Mouse (Mus musculus) midbrain, postnatal 0 days (tissue): ENCODE data around the gene Tmem115. TPM values are rescaled to one million over a fixed set of nuclear protein-coding genes. Genes with fewer than 3 reads are reported as not detected.

ENCODE experiments used
- ATAC-seq: fragments of 200-750 bp; cut with Nextera tagmentation; 2 replicates; pipeline ENCODE4 v1.8.0; 2017; ENCODE audit warnings: moderate number of reproducible peaks, mild to moderate bottlenecking, moderate TSS enrichment, moderate library complexity; ENCODE audit not compliant: low FRiP score
- DNase-seq: peaks from one replicate; pipeline ENCODE4 v3.0.0-alpha.2; 2015; ENCODE audit warnings: low spot score
- H3K27ac ChIP-seq: fragments of 300-500 bp; sonication (generic); 2 replicates; pipeline ENCODE4 v1.5.1; 2014; ENCODE audit warnings: low read depth, mild to moderate bottlenecking, low read length, mixed read lengths
- H3K27me3 ChIP-seq: fragments of 300-500 bp; sonication (generic); 2 replicates; pipeline ENCODE4 v1.6.1; 2014; ENCODE audit warnings: low read length, control low read depth, mixed read lengths; ENCODE audit not compliant: insufficient read depth
- H3K36me3 ChIP-seq: fragments of 300-500 bp; sonication (generic); 2 replicates; pipeline ENCODE4 v1.6.1; 2014; ENCODE audit warnings: low read length, control low read depth, mixed read lengths; ENCODE audit not compliant: insufficient read depth
- H3K4me1 ChIP-seq: fragments of 300-500 bp; sonication (generic); 2 replicates; pipeline ENCODE4 v1.6.1; 2014; ENCODE audit warnings: mild to moderate bottlenecking, control low read depth, antibody characterized with exemption, low read length, mixed read lengths; ENCODE audit not compliant: insufficient read depth
- H3K4me2 ChIP-seq: fragments of 300-500 bp; sonication (generic); 2 replicates; pipeline ENCODE4 v1.6.1; 2014; ENCODE audit warnings: low read depth, mild to moderate bottlenecking, low read length, mixed read lengths; ENCODE audit not compliant: poor library complexity, severe bottlenecking
- H3K4me3 ChIP-seq: fragments of 300-500 bp; sonication (generic); 2 replicates; pipeline ENCODE4 v1.5.1; 2014; ENCODE audit warnings: low read depth, mild to moderate bottlenecking, low read length, moderate library complexity
- H3K9ac ChIP-seq: fragments of 300-500 bp; sonication (generic); replicated peaks from 2 replicates; pipeline ENCODE4 v1.6.1; 2014; ENCODE audit warnings: mild to moderate bottlenecking, low read length, moderate library complexity, mixed read lengths; ENCODE audit not compliant: poor library complexity, severe bottlenecking
- H3K9me3 ChIP-seq: fragments of 300-500 bp; sonication (generic); 2 replicates; pipeline ENCODE4 v1.6.1; 2016; ENCODE audit warnings: low read length, control low read depth
- CTCF ChIP-seq: IDR thresholded peaks from 2 replicates; pipeline ENCODE4 v1.5.1; 2016; ENCODE audit warnings: antibody characterized with exemption, mild to moderate bottlenecking
- WGBS: fragments of 180-500 bp; shearing (Covaris S2); extraction: QIAGEN DNeasy Blood & Tissue Kit; methylation state at CpG from one replicate; pipeline ENCODE4 v1.1.7; 2014; 5-methylcytosine and 5-hydroxymethylcytosine counted together
- polyA plus RNA-seq: library from polyadenylated mRNA; unstranded; fragments of >200 nt; fragmentation: Nextera tagmentation; extraction: Ambion mirVana; gene quantifications from 2 replicates; pipeline ENCODE4 v1.2.1, GENCODE M21; 2015
- total RNA-seq: library from RNA; depleted of rRNA; stranded (reverse); fragments of >200 nt; gene quantifications from 2 replicates; pipeline ENCODE4 v1.2.3, GENCODE M21; 2014

Gene Tmem115
- total and polyA plus RNA-seq, 2 experiments from 2014 or later, result 51.9 to 57.8 TPM

- TF ChIP-seq CTCF, result 0 out of 2 replicates have a peak, but pooled peaks have one; percentile 5
- no peaks in the 10 kb centered on the region for H3K27me3 ChIP-seq
- DNase-seq, result no peak
- H3K9ac ChIP-seq, result no peak overlapping the region
- no peak overlapping the region for H3K27ac ChIP-seq
- ATAC-seq, result no peak
- peaks cover 42% of the 10 kb centered on the region for H3K36me3 ChIP-seq
- H3K4me2 ChIP-seq, result peak overlapping the region; percentile 79
- H3K4me1 ChIP-seq, result peaks cover 22% of the 10 kb centered on the region
- H3K9me3 ChIP-seq, result no peaks in the 10 kb centered on the region
- 76% methylated on average over 4 of the region's 4 CpGs for WGBS
- no peak overlapping the region for H3K4me3 ChIP-seq
Measured at GRCm38 (mm10) chr9:107540420-107540819, 6.7 kb downstream of the Tmem115 start.

GRCm38 (mm10) chr9:107541005-107541404 is 7.3 kb downstream of the Tmem115 start:
- Histone ChIP-seq H3K27ac (peak overlapping the region; percentile 14; the same call in 1 of the 2 replicates), H3K9ac (peak overlapping the region; percentile 58), H3K4me2 (peak overlapping the region; percentile 79), H3K27me3 (no peaks in the 10 kb centered on the region), H3K4me1 (peaks cover 16% of the 10 kb centered on the region), H3K9me3 (no peaks in the 10 kb centered on the region), H3K4me3 (peak overlapping the region; percentile 56), H3K36me3 (peaks cover 43% of the 10 kb centered on the region)
- ATAC-seq (no peak), DNase-seq (no peak)
- TF ChIP-seq CTCF, result no peak
- 45% methylated on average over 10 of the region's 10 CpGs for WGBS

- Histone ChIP-seq H3K27me3 (no peaks in the 10 kb centered on the region), H3K9ac (peak within 1 kb of the TSS; percentile 58), H3K4me3 (peak within 1 kb of the TSS; percentile 56), H3K4me2 (peak within 1 kb of the TSS; percentile 79), H3K36me3 (peaks cover 43% of the 10 kb centered on the region), H3K9me3 (no peaks in the 10 kb centered on the region), H3K27ac (peak within 1 kb of the TSS; percentile 67), H3K4me1 (peaks cover 11% of the 10 kb centered on the region)
- under 1% methylated on average over 46 of the region's 46 CpGs for WGBS
- ATAC-seq (peak; percentile 86), DNase-seq (peak; percentile 95)
- no peak; the same call in 1 of the 2 replicates for TF ChIP-seq CTCF
Measured at GRCm38 (mm10) chr9:107541474-107542351, 8.0 kb downstream of the Tmem115 start, which contains the start of the genes Cyb561d2 and Nprl2. TSS of gene Cyb561d2 (minus strand) at chr9:107542193. TSS of gene Nprl2 (plus strand) at chr9:107542226.

GRCm38 (mm10) chr9:107542352-107542686 is 8.6 kb downstream of the Tmem115 start:
- Histone ChIP-seq H3K27ac (peak overlapping the region; percentile 67), H3K9me3 (no peaks in the 10 kb centered on the region), H3K36me3 (peaks cover 42% of the 10 kb centered on the region), H3K27me3 (no peaks in the 10 kb centered on the region), H3K4me1 (peaks cover 14% of the 10 kb centered on the region; the same call in 1 of the 2 replicates), H3K9ac (peak overlapping the region; percentile 58), H3K4me3 (peak overlapping the region; percentile 56), H3K4me2 (peak overlapping the region; percentile 79)
- no peak for TF ChIP-seq CTCF
- no peak for DNase-seq
- ATAC-seq, result peak; percentile 11; the same call in 1 of the 2 replicates
- WGBS, result 3% methylated on average over 11 of the region's 11 CpGs

GRCm38 (mm10) chr9:107542721-107543120 is 9.0 kb downstream of the Tmem115 start:
- Histone ChIP-seq H3K27me3 (no peaks in the 10 kb centered on the region), H3K4me2 (peak overlapping the region; percentile 79), H3K36me3 (peaks cover 38% of the 10 kb centered on the region), H3K9me3 (no peaks in the 10 kb centered on the region), H3K4me3 (peak overlapping the region; percentile 56), H3K4me1 (peaks cover 18% of the 10 kb centered on the region; the same call in 1 of the 2 replicates), H3K27ac (no peak overlapping the region), H3K9ac (peak overlapping the region; percentile 58)
- 53% methylated on average over 8 of the region's 8 CpGs for WGBS
- no peak for TF ChIP-seq CTCF
- ATAC-seq (no peak), DNase-seq (no peak)

- Histone ChIP-seq H3K27ac (no peak overlapping the region), H3K9me3 (no peaks in the 10 kb centered on the region), H3K4me1 (peaks cover 19% of the 10 kb centered on the region; the same call in 1 of the 2 replicates), H3K36me3 (peaks cover 33% of the 10 kb centered on the region), H3K27me3 (no peaks in the 10 kb centered on the region), H3K4me2 (no peak overlapping the region), H3K4me3 (no peak overlapping the region), H3K9ac (no peak overlapping the region)
- no peak for TF ChIP-seq CTCF
- DNase-seq (no peak), ATAC-seq (no peak)
- 85% methylated on average over 11 of the region's 11 CpGs for WGBS
Measured at GRCm38 (mm10) chr9:107543299-107543698, 9.6 kb downstream of the Tmem115 start.
